Mouse (Mus musculus) liver, embryonic 14.5 days (tissue): ENCODE results near the gene Bbs9. TPM values are rescaled to one million over a fixed set of nuclear protein-coding genes. Genes with fewer than 3 reads are reported as not detected.

Experiments used
- ATAC-seq: fragments of 200-750 bp; cut with Nextera tagmentation; 2 replicates; pipeline ENCODE4 v1.8.0; 2017; ENCODE audit warnings: moderate number of reproducible peaks, mild to moderate bottlenecking, moderate library complexity; ENCODE audit not compliant: insufficient read depth
- DNase-seq, 3 experiments: peaks; one replicate each; pipeline ENCODE4 v3.0.0-alpha.2; 2012 to 2013; ENCODE audit warnings: low read depth in 3 of 3, low spot score in 3 of 3
- H3K27ac ChIP-seq: fragments of 300-500 bp; sonication (generic); 2 replicates; pipeline ENCODE4 v1.5.1; 2014; ENCODE audit warnings: moderate library complexity, mild to moderate bottlenecking, control low read depth, inconsistent platforms
- H3K27me3 ChIP-seq: fragments of 300-500 bp; sonication (generic); 2 replicates; pipeline ENCODE4 v1.6.1; 2014; ENCODE audit warnings: mild to moderate bottlenecking, low read length, moderate library complexity; ENCODE audit not compliant: control insufficient read depth, insufficient read depth
- H3K36me3 ChIP-seq: fragments of 300-500 bp; sonication (generic); replicated peaks from 2 replicates; pipeline ENCODE4 v1.6.1; 2014; ENCODE audit warnings: low read depth; ENCODE audit not compliant: control insufficient read depth, insufficient read depth
- H3K4me1 ChIP-seq, 2 experiments: fragments of 200-500 bp in 1 of 2; fragments of 300-500 bp in 1 of 2; sonication (generic) in 1 of 2; replicated peaks; 2 replicates each; pipeline ENCODE4 v1.6.1; 2012 to 2014; ENCODE audit warnings: antibody characterized with exemption in 1 of 2, inconsistent platforms in 1 of 2, low read length in 1 of 2; ENCODE audit not compliant: control insufficient read depth in 2 of 2, insufficient read depth in 2 of 2
- H3K4me2 ChIP-seq: fragments of 300-500 bp; sonication (generic); 2 replicates; pipeline ENCODE4 v1.6.1; 2014; ENCODE audit warnings: low read depth, mild to moderate bottlenecking, control low read depth, moderate library complexity
- H3K4me3 ChIP-seq, 2 experiments: fragments of 200-500 bp in 1 of 2; fragments of 300-500 bp in 1 of 2; sonication (generic) in 1 of 2; 2 replicates each; pipeline ENCODE4 v1.5.1; 2012 to 2014; ENCODE audit warnings: low read depth in 2 of 2, low read length in 2 of 2, mild to moderate bottlenecking in 2 of 2, control low read depth in 1 of 2, inconsistent platforms in 1 of 2, moderate library complexity in 1 of 2; ENCODE audit not compliant: insufficient read depth in 1 of 2
- H3K9ac ChIP-seq: fragments of 300-500 bp; sonication (generic); replicated peaks from 2 replicates; pipeline ENCODE4 v1.6.1; 2014; ENCODE audit warnings: mild to moderate bottlenecking, control low read depth, moderate library complexity
- H3K9me3 ChIP-seq: fragments of 300-500 bp; sonication (generic); 2 replicates; pipeline ENCODE4 v1.6.1; 2016; ENCODE audit warnings: low read length, mixed read lengths; ENCODE audit not compliant: control insufficient read depth
- CTCF ChIP-seq: IDR thresholded peaks from 2 replicates; pipeline ENCODE4 v1.5.1; 2016; ENCODE audit warnings: antibody characterized with exemption, low read depth, control low read depth
- EP300 ChIP-seq: IDR thresholded peaks from 2 replicates; pipeline ENCODE4 v1.6.1; 2016; ENCODE audit warnings: antibody characterized with exemption, low read depth
- polyA plus RNA-seq, 2 experiments: library from polyadenylated mRNA; depleted of rRNA in 1 of 2; stranded (reverse) in 1 of 2; unstranded in 1 of 2; fragments of >200 nt; fragmentation: Nextera tagmentation in 1 of 2; extraction: Ambion mirVana in 1 of 2; gene quantifications; 2 replicates each; pipeline versions ENCODE4 v1.2.1 to v1.2.3; 2012 to 2014

Gene Bbs9
- polyA plus RNA-seq, 2 experiments = 2.2 to 2.3 TPM

- ATAC-seq = no peak
- Histone ChIP-seq H3K4me3 (no peak overlapping the region), H3K27me3 (no peaks in the 10 kb centered on the region), H3K4me2 (no peak overlapping the region), H3K9ac (no peak overlapping the region), H3K9me3 (no peaks in the 10 kb centered on the region), H3K27ac (no peak overlapping the region), H3K36me3 (no peaks in the 10 kb centered on the region), H3K4me1 (no peaks in the 10 kb centered on the region)
- TF ChIP-seq CTCF (no peak), EP300 (no peak)
- DNase-seq = no peak
Measured at GRCm38 (mm10) chr9:22935645-22936044, 460.1 kb downstream of the Bbs9 start.

Other genes starting within 250 kb of the Bbs9 start
- gene Zfp599, start 215.8 kb upstream of the Bbs9 start, polyA plus RNA-seq (2012; rRNA removed) = 0.35 and 0.63 TPM in 2 replicates
- gene Zfp599, start 215.8 kb upstream of the Bbs9 start, polyA plus RNA-seq (2014; fragmentation: Nextera tagmentation; extraction: Ambion mirVana) = 1.5 and 1.9 TPM in 2 replicates
- 1.5 and 2.2 TPM in 2 replicates for gene Zfp810, start 168.1 kb upstream of the Bbs9 start, polyA plus RNA-seq (2012; rRNA removed)
- gene Zfp810, start 168.1 kb upstream of the Bbs9 start, polyA plus RNA-seq (2014; fragmentation: Nextera tagmentation; extraction: Ambion mirVana) = 1.9 and 2.0 TPM in 2 replicates
- 13.8 and 20.1 TPM in 2 replicates for gene Anln, start 86.5 kb upstream of the Bbs9 start, polyA plus RNA-seq (2012; rRNA removed)
- gene Anln, start 86.5 kb upstream of the Bbs9 start, polyA plus RNA-seq (2014; fragmentation: Nextera tagmentation; extraction: Ambion mirVana) = 27.0 and 31.2 TPM in 2 replicates
- 0.89 and 1.1 TPM in 2 replicates for gene 9530077C05Rik, start 64.2 kb upstream of the Bbs9 start, polyA plus RNA-seq (2012; rRNA removed)
- gene 9530077C05Rik, start 64.2 kb upstream of the Bbs9 start, polyA plus RNA-seq (2014; fragmentation: Nextera tagmentation; extraction: Ambion mirVana) = 1.5 and 1.8 TPM in 2 replicates
- gene Gm17545, start 21.4 kb upstream of the Bbs9 start, polyA plus RNA-seq (2012; rRNA removed) = not detected in 2 replicates
- not detected in 2 replicates for gene Gm17545, start 21.4 kb upstream of the Bbs9 start, polyA plus RNA-seq (2014; fragmentation: Nextera tagmentation; extraction: Ambion mirVana)
- 15.8 and 32.5 TPM in 2 replicates for gene Rp9, start 6.0 kb upstream of the Bbs9 start, polyA plus RNA-seq (2012; rRNA removed)
- 34.1 and 37.2 TPM in 2 replicates for gene Rp9, start 6.0 kb upstream of the Bbs9 start, polyA plus RNA-seq (2014; fragmentation: Nextera tagmentation; extraction: Ambion mirVana)